Mouse (Mus musculus) testis, adult 2 months (tissue): Measurements from ENCODE around the gene Nav2. TPM values are rescaled to one million over a fixed set of nuclear protein-coding genes. Genes with fewer than 3 reads are reported as not detected.

Experiments
- H3K27ac ChIP-seq: fragments of 200-500 bp; 2 replicates; pipeline ENCODE4 v1.5.1; 2012; ENCODE audit warnings: low read depth, low read length; ENCODE audit not compliant: control insufficient read depth, insufficient read depth
- H3K27me3 ChIP-seq: fragments of 200-500 bp; 2 replicates; pipeline ENCODE4 v1.6.1; 2012; ENCODE audit warnings: mild to moderate bottlenecking, low read length, moderate library complexity; ENCODE audit not compliant: control insufficient read depth, insufficient read depth
- H3K36me3 ChIP-seq: fragments of 200-500 bp; 2 replicates; pipeline ENCODE4 v1.6.1; 2012; ENCODE audit warnings: mild to moderate bottlenecking, low read length; ENCODE audit not compliant: control insufficient read depth, insufficient read depth
- H3K4me1 ChIP-seq: fragments of 200-500 bp; 2 replicates; pipeline ENCODE4 v1.6.1; 2012; ENCODE audit warnings: low read length; ENCODE audit not compliant: control insufficient read depth, insufficient read depth
- H3K4me3 ChIP-seq: fragments of 200-500 bp; 2 replicates; pipeline ENCODE4 v1.5.1; 2012; ENCODE audit warnings: low read depth, mild to moderate bottlenecking, low read length, moderate library complexity, mixed read lengths; ENCODE audit not compliant: control insufficient read depth
- CTCF ChIP-seq: fragments of 200-500 bp; IDR thresholded peaks from 2 replicates; pipeline ENCODE4 v1.5.1; 2012; ENCODE audit warnings: low read depth, mild to moderate bottlenecking, inconsistent platforms, low read length, moderate library complexity; ENCODE audit not compliant: control insufficient read depth, insufficient read depth, insufficient replicate concordance
- POLR2A ChIP-seq: fragments of 200-500 bp; IDR thresholded peaks from 2 replicates; pipeline ENCODE4 v1.6.1; 2012; ENCODE audit warnings: low read depth, mild to moderate bottlenecking, inconsistent platforms, low read length, moderate library complexity; ENCODE audit not compliant: control insufficient read depth
- polyA plus RNA-seq: library from polyadenylated mRNA; depleted of rRNA; stranded (reverse); fragments of >200 nt; gene quantifications from 2 replicates; pipeline ENCODE4 v1.2.3, GENCODE M21; 2012

Nav2 gene
- polyA plus RNA-seq, 1 experiment, result 20.8 TPM

GRCm38 (mm10) chr7:49373173-49373572, 464.7 kb downstream of the Nav2 start:
- Histone ChIP-seq H3K36me3 (no peaks in the 10 kb centered on the region), H3K4me3 (no peak overlapping the region), H3K27ac (no peak overlapping the region), H3K4me1 (0 out of 2 replicates have a peak, but pooled peaks cover under 1% of the 10 kb centered on the region), H3K27me3 (no peaks in the 10 kb centered on the region)
- no peak for TF ChIP-seq CTCF
- no peak for TF ChIP-seq POLR2A

- H3K27me3 ChIP-seq, result no peaks in the 10 kb centered on the region
- H3K36me3 ChIP-seq, result no peaks in the 10 kb centered on the region
- H3K4me1 ChIP-seq, result no peaks in the 10 kb centered on the region
- H3K27ac ChIP-seq, result no peak overlapping the region
- H3K4me3 ChIP-seq, result no peak overlapping the region
- TF ChIP-seq POLR2A (no peak), CTCF (no peak)
Observed at GRCm38 (mm10) chr7:49373661-49374060, 465.1 kb downstream of the Nav2 start.

GRCm38 (mm10) chr7:49375499-49375974, 467.0 kb downstream of the Nav2 start:
- no peaks in the 10 kb centered on the region for H3K36me3 ChIP-seq
- no peaks in the 10 kb centered on the region for H3K27me3 ChIP-seq
- H3K27ac ChIP-seq, result no peak overlapping the region
- TF ChIP-seq POLR2A (no peak), CTCF (no peak)
- no peaks in the 10 kb centered on the region for H3K4me1 ChIP-seq
- no peak overlapping the region for H3K4me3 ChIP-seq

- H3K4me3 ChIP-seq, result no peak overlapping the region
- H3K36me3 ChIP-seq, result no peaks in the 10 kb centered on the region
- TF ChIP-seq CTCF (no peak), POLR2A (no peak)
- no peaks in the 10 kb centered on the region for H3K27me3 ChIP-seq
- no peaks in the 10 kb centered on the region for H3K4me1 ChIP-seq
- H3K27ac ChIP-seq, result no peak overlapping the region
Observed at GRCm38 (mm10) chr7:49378608-49379007, 470.1 kb downstream of the Nav2 start.

- no peak overlapping the region for H3K27ac ChIP-seq
- no peaks in the 10 kb centered on the region for H3K27me3 ChIP-seq
- H3K36me3 ChIP-seq, result no peaks in the 10 kb centered on the region
- peaks cover 2% of the 10 kb centered on the region; the same call in 1 of the 2 replicates for H3K4me1 ChIP-seq
- TF ChIP-seq CTCF (no peak), POLR2A (no peak)
- no peak overlapping the region for H3K4me3 ChIP-seq
Observed at GRCm38 (mm10) chr7:49380940-49381339, 472.4 kb downstream of the Nav2 start.

GRCm38 (mm10) chr7:49382884-49383283, 474.4 kb downstream of the Nav2 start:
- H3K4me3 ChIP-seq, result no peak overlapping the region
- TF ChIP-seq POLR2A (no peak), CTCF (no peak)
- H3K27ac ChIP-seq, result no peak overlapping the region
- no peaks in the 10 kb centered on the region for H3K27me3 ChIP-seq
- H3K4me1 ChIP-seq, result peaks cover 2% of the 10 kb centered on the region; the same call in 1 of the 2 replicates
- no peaks in the 10 kb centered on the region for H3K36me3 ChIP-seq

- H3K4me1 ChIP-seq, result peaks cover 2% of the 10 kb centered on the region; the same call in 1 of the 2 replicates
- TF ChIP-seq POLR2A (no peak), CTCF (no peak)
- no peak overlapping the region for H3K4me3 ChIP-seq
- H3K27me3 ChIP-seq, result no peaks in the 10 kb centered on the region
- H3K36me3 ChIP-seq, result no peaks in the 10 kb centered on the region
- no peak overlapping the region for H3K27ac ChIP-seq
Observed at GRCm38 (mm10) chr7:49388137-49388536, 479.6 kb downstream of the Nav2 start.

GRCm38 (mm10) chr7:49390312-49390711, 481.8 kb downstream of the Nav2 start:
- no peaks in the 10 kb centered on the region for H3K4me1 ChIP-seq
- H3K36me3 ChIP-seq, result no peaks in the 10 kb centered on the region
- no peak overlapping the region for H3K27ac ChIP-seq
- H3K27me3 ChIP-seq, result no peaks in the 10 kb centered on the region
- TF ChIP-seq POLR2A (no peak), CTCF (no peak)
- H3K4me3 ChIP-seq, result no peak overlapping the region
